Mouse (Mus musculus) heart, postnatal 0 days (tissue): ENCODE results near the gene Kctd15.

ENCODE experiments used
- CTCF ChIP-seq: IDR thresholded peaks from 2 replicates; pipeline ENCODE4 v1.5.1; 2016; ENCODE audit warnings: antibody characterized with exemption, control low read depth, low read depth
- EP300 ChIP-seq: IDR thresholded peaks from 2 replicates; pipeline ENCODE4 v1.6.1; 2016; ENCODE audit warnings: antibody characterized with exemption, low read depth

DNA sequence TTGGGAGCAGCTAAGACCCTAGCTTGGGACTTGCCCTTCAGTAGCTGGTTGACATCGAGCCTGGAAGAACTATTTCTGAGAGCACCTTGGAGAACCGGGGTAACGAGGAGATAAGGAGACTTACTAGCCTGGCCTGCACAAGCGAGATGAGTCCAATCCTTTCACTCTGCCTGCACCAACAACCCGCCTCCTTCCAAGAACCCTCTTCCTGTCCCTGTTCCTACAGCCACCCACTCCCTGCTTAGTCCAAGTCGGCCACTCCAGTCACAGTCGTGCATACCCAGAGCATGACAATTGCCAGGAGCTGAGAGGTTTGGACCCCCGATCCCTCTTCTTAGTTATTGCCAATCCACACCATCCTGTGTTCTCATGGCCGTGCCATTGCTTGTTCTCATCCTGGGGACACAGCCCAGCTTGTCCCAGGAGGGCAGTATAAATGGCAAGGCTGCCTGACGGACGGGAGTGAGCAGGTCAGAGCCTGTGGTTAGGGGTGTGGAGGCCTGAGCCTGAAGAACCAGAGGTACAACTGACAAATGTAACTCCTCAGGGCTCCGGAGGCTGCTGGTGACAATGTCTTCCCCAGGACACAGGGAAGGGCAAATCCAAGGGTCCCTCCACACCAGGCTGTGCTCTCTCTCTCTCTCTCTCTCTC lies 10.3 kb downstream of the Kctd15 start:
- TF ChIP-seq CTCF, result no peak
- TF ChIP-seq EP300, result no peak
